Mouse (Mus musculus) CD4-positive, CD25-positive, alpha-beta regulatory T cell, adult 4 months (primary cell): ENCODE results near the gene Acd. TPM values are rescaled to one million over a fixed set of nuclear protein-coding genes. Genes with fewer than 3 reads are reported as not detected.

ENCODE experiments used
- ATAC-seq: one replicate; pipeline ENCODE4 v1.8.0; 2017
- polyA plus RNA-seq, 2 experiments: library from polyadenylated mRNA; unstranded; fragments of 100-300 nt; shearing (Covaris generic); gene quantifications; one replicate each; pipeline ENCODE4 v1.2.1; 2017

Gene Acd
- polyA plus RNA-seq = 100 to 1,000 TPM in 1 of 2 experiments, 10 to 100 TPM in 1; 70.0 to 102 TPM

- peak; percentile 80 for ATAC-seq
These were observed at the start of gene Acd, which contains the start of gene Pard6a for GRCm38 (mm10) chr8:105700966-105701824. Gene Acd, minus strand, starts transcription at chr8:105701102. Gene Pard6a, plus strand, starts transcription at chr8:105701148.

DNA sequence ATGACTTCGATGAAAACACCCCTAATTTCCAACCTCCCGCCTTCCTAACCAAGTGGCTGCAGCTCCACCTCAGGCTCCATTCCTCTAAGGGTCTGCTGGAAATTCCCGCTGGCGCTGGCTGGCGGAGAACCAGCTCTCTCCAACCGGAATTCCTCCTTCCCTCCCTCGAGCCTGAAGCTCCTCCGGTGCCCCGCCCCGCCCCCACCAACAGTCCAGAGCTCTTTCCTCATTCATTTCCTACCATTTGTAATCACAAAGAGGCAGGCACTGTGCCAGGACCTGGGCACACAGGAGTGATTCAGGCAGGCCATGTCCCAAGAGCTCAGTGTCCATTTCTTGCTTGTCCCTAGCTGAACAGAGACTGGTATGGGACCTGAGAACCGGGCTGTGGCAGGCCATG, 49.7 kb upstream of the Acd start:
- no peak for ATAC-seq

- no peak for ATAC-seq
These were observed 42.4 kb upstream of the Acd start for GRCm38 (mm10) chr8:105743301-105743700.

DNA sequence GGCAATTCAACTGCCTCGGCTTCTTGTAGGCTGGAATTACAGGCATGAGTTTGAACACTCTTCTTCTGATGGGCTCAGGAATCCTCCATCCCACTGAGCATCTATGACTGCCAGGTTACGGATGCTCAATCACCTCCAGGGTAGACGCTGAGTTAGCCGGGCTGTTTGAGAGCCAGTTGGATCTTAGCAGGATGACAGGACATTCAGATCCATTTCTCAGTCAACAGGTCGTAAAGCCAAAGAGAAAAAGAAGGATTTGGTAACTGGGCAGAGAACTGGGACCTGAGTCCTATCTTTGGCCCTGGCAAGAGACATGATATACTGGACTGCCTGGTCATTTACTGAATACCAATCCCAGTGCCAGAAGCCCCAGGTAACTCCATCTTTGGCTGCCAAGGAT, 38.3 kb upstream of the Acd start:
- no peak for ATAC-seq

GRCm38 (mm10) chr8:105732186-105732585, 31.3 kb upstream of the Acd start:
- no peak for ATAC-seq

DNA sequence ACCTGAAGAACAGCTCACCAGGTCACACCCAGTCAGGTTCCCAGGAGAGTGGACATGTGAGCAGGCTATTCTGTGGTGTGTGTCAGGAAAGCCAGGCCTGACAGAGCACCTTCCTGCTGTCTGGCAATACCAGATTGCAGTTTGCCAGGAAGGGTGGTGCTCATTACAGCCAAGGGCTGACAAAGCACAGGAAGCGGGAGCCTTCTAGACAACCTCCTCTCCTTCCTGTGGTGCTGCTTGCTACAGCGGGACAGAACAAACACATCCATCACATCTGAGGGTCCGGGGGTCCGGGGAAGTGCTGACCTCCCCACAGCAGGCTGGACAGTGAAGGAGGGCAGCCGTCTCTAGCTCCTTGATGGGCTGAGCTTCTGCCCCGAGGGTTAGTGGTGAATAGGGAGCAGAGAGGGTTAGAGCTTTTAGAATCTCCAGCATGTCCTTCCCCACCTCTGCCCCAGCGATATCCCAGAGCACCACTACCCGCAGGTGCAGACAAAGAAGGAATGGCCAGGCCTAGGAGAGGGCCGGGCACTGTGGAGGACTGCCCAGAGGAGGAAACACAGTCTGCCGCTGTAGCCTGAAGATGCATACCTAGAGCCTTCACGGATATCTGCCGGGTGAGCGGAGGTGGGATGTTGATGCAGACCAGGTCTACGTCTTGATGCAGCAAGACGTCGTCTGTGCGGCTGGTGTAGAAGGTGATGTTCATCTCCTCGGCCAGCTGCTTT, 26.7 kb upstream of the Acd start:
- ATAC-seq = peak; percentile 60

GRCm38 (mm10) chr8:105725726-105726125, 24.8 kb upstream of the Acd start:
- ATAC-seq = no peak

GRCm38 (mm10) chr8:105722861-105723260, 22.0 kb upstream of the Acd start:
- ATAC-seq = no peak

DNA sequence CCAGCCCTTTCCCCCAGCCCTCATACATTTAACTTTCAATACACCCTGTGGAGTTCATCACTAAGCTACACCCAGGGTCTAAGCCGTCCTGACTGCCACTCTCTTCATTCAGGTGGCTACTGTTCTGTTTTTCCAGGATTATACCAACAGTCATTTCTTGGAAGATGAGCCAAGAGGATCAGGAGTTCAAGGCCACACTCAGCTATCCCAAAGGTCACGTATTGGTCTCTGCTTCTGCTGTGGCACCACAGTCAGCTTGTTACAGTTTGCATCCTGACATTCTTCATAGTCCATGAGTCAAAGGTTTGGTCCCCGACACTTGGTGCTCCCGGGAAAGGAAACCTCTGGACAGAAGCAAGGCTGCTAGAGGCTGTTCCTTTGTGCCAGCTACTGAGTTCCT, 18.7 kb upstream of the Acd start:
- no peak for ATAC-seq

GRCm38 (mm10) chr8:105716302-105716945, 15.5 kb upstream of the Acd start:
- no peak for ATAC-seq

GRCm38 (mm10) chr8:105715042-105715441, 14.1 kb upstream of the Acd start:
- no peak for ATAC-seq

DNA sequence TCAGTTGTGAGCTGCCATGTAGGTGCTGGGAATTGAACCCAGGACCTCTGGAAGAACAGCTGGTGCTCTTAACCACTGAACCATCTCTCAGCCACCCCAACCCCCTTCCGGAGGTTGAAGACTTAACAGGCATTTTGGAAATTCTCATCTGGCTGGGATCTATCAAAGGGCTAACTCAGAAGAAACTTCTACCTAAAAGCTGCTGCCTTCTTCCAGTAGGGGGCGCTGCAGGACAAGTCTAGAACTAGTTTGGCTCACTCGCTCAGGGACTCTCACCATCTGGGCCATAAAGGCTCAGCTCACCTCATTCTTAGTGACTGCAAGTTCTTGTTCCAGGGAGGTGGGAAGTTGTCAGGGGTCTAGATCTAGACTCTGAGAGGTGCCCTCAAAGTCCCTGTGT, 13.2 kb upstream of the Acd start:
- peak; percentile 92 for ATAC-seq

- ATAC-seq = no peak
These were observed 11.4 kb upstream of the Acd start for GRCm38 (mm10) chr8:105712286-105712685.

- no peak for ATAC-seq
These were observed 8.4 kb upstream of the Acd start for GRCm38 (mm10) chr8:105709317-105709716.

DNA sequence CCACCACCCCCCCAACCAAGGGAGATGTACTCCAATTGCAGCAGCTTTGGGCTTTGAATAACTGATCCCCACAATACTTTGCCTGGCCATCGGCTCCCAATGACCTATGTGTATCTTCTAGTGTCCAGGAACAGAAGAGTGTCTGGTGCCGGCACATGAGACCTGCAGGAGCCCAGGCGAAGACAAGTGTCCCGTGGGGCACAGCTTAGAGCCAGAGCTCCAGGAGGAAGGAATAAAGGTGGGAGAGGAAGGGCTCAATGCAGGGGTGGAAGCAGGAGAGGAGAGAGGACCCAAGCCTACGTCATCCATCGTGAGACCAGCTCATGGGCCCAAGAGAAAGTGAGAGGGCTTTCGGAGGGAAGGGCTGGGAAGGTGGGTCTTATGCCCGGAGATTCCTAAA, 7.8 kb upstream of the Acd start:
- ATAC-seq = no peak

- peak; percentile 100 for ATAC-seq
These were observed 6.8 kb upstream of the Acd start, which contains the start of the genes 4933405L10Rik and Enkd1 for GRCm38 (mm10) chr8:105707498-105708403. Gene 4933405L10Rik, plus strand, starts transcription at chr8:105707655. Gene Enkd1, minus strand, starts transcription at chr8:105708210.

DNA sequence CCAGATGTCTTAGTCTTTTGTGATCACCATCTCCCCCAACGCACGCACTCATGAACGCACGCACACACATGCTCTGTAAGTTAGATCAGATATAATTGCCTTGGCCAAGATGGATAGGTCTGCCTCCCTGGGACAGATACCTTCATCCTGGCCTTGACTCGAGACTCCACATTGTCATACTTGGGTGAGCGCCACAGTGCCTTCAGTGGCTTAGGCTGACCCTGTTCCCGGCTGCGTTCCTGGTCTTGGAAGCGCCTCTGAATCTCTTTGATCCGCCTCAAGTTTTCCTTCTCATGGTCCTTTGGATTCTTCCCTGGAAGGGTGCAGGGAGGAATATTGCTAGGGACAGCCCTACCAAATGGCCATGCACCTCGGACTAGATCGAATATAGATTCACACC, 5.5 kb upstream of the Acd start:
- no peak for ATAC-seq

- ATAC-seq = no peak
These were observed 4.1 kb upstream of the Acd start for GRCm38 (mm10) chr8:105704955-105705354.

DNA sequence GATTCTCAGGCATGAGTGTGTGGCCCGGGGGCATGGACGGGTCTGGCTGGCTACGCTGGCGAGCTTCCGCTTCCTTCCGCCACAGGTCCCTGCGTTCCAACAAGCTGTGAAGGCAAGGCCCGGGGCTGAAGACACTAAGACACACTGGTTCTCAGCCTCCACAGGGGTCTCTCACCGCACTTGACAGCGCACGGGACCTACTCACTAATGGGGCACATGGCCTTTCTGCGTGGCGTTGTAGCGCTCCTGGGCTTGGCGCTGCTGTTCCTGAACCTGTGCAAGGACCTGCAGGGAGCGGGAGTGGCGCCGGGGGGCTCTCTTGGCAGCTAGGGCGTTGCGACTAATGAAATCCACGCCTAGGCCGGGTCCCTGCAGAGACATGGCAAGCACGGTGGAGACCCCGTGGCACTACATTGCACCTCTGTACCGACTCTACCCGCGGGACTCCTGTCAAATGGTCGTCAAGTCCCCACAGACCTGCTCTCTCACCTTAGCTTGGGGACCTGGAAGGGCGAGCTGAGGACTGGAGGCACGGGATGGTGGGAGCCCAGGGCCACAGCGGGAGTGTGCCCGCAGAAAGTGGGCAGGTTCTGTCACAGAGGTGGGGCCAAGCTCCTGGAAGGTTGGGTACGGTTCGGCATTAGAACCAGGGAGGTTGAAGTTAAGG, 3.4 kb upstream of the Acd start:
- no peak for ATAC-seq

DNA sequence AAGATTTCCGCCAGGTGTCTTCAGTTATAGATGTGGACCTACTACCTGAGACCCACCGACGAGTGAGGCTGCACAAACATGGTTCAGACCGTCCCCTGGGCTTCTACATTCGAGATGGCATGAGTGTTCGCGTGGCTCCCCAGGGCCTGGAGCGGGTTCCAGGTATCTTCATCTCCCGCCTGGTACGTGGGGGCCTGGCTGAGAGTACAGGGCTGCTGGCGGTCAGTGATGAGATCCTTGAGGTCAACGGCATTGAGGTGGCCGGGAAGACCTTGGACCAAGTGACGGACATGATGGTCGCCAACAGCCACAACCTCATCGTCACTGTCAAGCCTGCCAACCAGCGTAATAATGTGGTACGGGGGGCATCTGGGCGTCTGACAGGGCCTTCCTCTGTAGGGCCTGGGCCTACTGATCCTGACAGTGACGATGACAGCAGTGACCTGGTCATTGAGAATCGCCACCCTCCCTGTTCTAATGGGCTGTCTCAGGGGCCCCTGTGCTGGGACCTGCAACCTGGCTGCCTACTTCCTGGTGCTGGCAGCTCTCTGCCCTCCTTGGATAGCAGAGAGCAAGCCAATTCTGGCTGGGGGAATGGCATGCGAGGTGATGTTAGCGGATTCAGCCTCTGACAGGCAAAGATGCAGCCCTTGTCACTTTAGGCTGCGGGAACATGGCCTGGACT, 2.0 kb upstream of the Acd start:
- ATAC-seq = no peak

- no peak for ATAC-seq
These were observed 1.1 kb upstream of the Acd start for GRCm38 (mm10) chr8:105702001-105702401.
